Mouse (Mus musculus) forebrain, embryonic 13.5 days (tissue): Measurements from ENCODE around the gene Dpyd. TPM values are rescaled to one million over a fixed set of nuclear protein-coding genes. Genes with fewer than 3 reads are reported as not detected.
A peak's percentile ranks its signal among the peaks of the same experiment; 100 is the strongest.

Experiments used
- ATAC-seq: fragments of 200-750 bp; cut with Nextera tagmentation; 2 replicates; pipeline ENCODE4 v1.8.0; 2017
- H3K27ac ChIP-seq: fragments of 300-500 bp; sonication (generic); 2 replicates; pipeline ENCODE4 v1.5.1; 2015; ENCODE audit warnings: inconsistent platforms, mild to moderate bottlenecking, moderate library complexity
- H3K27me3 ChIP-seq: fragments of 300-500 bp; sonication (generic); 2 replicates; pipeline ENCODE4 v1.6.1; 2015; ENCODE audit warnings: mild to moderate bottlenecking, inconsistent platforms
- H3K36me3 ChIP-seq: fragments of 300-500 bp; sonication (generic); 2 replicates; pipeline ENCODE4 v1.6.1; 2015; ENCODE audit warnings: mild to moderate bottlenecking, inconsistent platforms; ENCODE audit not compliant: poor library complexity, severe bottlenecking
- H3K4me1 ChIP-seq: fragments of 300-500 bp; sonication (generic); 2 replicates; pipeline ENCODE4 v1.6.1; 2015; ENCODE audit warnings: inconsistent platforms
- H3K4me2 ChIP-seq: fragments of 300-500 bp; sonication (generic); 2 replicates; pipeline ENCODE4 v1.6.1; 2015; ENCODE audit warnings: inconsistent platforms, mild to moderate bottlenecking, moderate library complexity
- H3K4me3 ChIP-seq: fragments of 300-500 bp; sonication (generic); 2 replicates; pipeline ENCODE4 v1.5.1; 2015; ENCODE audit warnings: mild to moderate bottlenecking, inconsistent platforms
- H3K9ac ChIP-seq: fragments of 300-500 bp; sonication (generic); 2 replicates; pipeline ENCODE4 v1.6.1; 2015; ENCODE audit warnings: mild to moderate bottlenecking, inconsistent platforms
- H3K9me3 ChIP-seq: fragments of 300-500 bp; sonication (generic); replicated peaks from 2 replicates; pipeline ENCODE4 v1.6.1; 2016; ENCODE audit warnings: inconsistent platforms
- WGBS: fragments of 180-500 bp; shearing (Covaris S2); methylation state at CpG from one replicate; pipeline ENCODE4 v1.1.7; 2015; 5-methylcytosine and 5-hydroxymethylcytosine counted together
- polyA plus RNA-seq: library from polyadenylated mRNA; unstranded; fragments of >200 nt; fragmentation: Nextera tagmentation; extraction: Ambion mirVana; gene quantifications from 2 replicates; pipeline ENCODE4 v1.2.1, GENCODE M21; 2015

Gene Dpyd
- polyA plus RNA-seq, 1 experiment from 2014 or later = 5.7 TPM

DNA sequence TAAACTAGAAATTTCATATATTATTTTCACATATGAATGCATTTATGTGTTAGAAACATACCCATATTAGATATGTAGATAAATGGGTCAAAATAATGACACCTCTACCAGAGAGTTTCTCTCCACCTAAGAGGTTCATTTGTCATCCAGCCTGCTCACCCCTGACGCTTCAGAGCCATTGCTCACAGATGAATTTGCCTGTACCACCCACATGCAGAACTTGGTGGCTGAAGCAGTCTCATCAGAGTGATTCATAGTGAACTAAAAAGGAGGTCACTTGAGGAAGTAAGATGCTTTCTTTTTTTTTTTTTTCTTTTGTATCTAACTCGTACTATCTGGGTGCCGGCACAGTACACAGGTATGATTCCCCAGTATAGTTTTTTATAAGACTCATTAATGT, 188.3 kb downstream of the Dpyd start:
- 84% methylated on average over 3 of the region's 3 CpGs for WGBS
- Histone ChIP-seq H3K9ac (no peak overlapping the region), H3K27me3 (no peaks in the 10 kb centered on the region), H3K4me3 (no peak overlapping the region), H3K9me3 (no peaks in the 10 kb centered on the region), H3K4me2 (no peak overlapping the region), H3K36me3 (no peaks in the 10 kb centered on the region), H3K4me1 (no peaks in the 10 kb centered on the region), H3K27ac (no peak overlapping the region)
- no peak for ATAC-seq

- no peak for ATAC-seq
- 93% methylated on average over 2 of the region's 2 CpGs for WGBS
- H3K9me3 ChIP-seq = no peaks in the 10 kb centered on the region
- H3K9ac ChIP-seq = no peak overlapping the region
- no peak overlapping the region for H3K4me3 ChIP-seq
- no peak overlapping the region for H3K4me2 ChIP-seq
- no peak overlapping the region for H3K27ac ChIP-seq
- H3K27me3 ChIP-seq = no peaks in the 10 kb centered on the region
- no peaks in the 10 kb centered on the region for H3K4me1 ChIP-seq
- H3K36me3 ChIP-seq = no peaks in the 10 kb centered on the region
These were observed 191.7 kb downstream of the Dpyd start for GRCm38 (mm10) chr3:118753623-118754022.

DNA sequence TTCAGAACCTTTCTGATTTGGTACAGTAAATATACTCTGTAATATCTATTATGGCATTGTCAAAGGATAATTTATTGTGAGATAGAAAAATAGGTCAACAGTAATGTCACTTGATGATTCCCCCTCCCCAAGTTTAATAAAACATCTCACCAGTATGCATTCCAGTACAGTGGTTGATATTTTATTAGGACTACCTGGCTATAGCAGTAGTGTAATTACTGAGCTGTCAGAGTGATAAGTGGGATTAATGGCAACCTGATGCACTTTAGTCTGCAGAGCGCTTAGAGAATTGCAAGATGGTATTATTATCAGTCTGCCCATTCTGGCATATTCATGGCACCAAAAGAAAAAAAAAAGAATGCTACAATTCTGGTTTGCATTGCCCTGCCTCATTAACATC, 194.2 kb downstream of the Dpyd start:
- WGBS = 71% methylated on average over 1 of the region's 1 CpGs
- H3K4me3 ChIP-seq = no peak overlapping the region

GRCm38 (mm10) chr3:118812885-118813284, 251.0 kb downstream of the Dpyd start:
- Histone ChIP-seq H3K4me2 (no peak overlapping the region), H3K27ac (no peak overlapping the region), H3K36me3 (no peaks in the 10 kb centered on the region), H3K27me3 (no peaks in the 10 kb centered on the region), H3K9ac (no peak overlapping the region), H3K4me1 (no peaks in the 10 kb centered on the region), H3K9me3 (no peaks in the 10 kb centered on the region), H3K4me3 (no peak overlapping the region)
- 89% methylated on average over 1 of the region's 1 CpGs for WGBS
- no peak for ATAC-seq

More for the DNA sequence above, 194.2 kb downstream of the Dpyd start:
- Histone ChIP-seq H3K9ac (no peak overlapping the region), H3K4me2 (no peak overlapping the region), H3K4me1 (no peaks in the 10 kb centered on the region), H3K27ac (no peak overlapping the region), H3K27me3 (no peaks in the 10 kb centered on the region), H3K36me3 (no peaks in the 10 kb centered on the region), H3K9me3 (no peaks in the 10 kb centered on the region)
- no peak for ATAC-seq

DNA sequence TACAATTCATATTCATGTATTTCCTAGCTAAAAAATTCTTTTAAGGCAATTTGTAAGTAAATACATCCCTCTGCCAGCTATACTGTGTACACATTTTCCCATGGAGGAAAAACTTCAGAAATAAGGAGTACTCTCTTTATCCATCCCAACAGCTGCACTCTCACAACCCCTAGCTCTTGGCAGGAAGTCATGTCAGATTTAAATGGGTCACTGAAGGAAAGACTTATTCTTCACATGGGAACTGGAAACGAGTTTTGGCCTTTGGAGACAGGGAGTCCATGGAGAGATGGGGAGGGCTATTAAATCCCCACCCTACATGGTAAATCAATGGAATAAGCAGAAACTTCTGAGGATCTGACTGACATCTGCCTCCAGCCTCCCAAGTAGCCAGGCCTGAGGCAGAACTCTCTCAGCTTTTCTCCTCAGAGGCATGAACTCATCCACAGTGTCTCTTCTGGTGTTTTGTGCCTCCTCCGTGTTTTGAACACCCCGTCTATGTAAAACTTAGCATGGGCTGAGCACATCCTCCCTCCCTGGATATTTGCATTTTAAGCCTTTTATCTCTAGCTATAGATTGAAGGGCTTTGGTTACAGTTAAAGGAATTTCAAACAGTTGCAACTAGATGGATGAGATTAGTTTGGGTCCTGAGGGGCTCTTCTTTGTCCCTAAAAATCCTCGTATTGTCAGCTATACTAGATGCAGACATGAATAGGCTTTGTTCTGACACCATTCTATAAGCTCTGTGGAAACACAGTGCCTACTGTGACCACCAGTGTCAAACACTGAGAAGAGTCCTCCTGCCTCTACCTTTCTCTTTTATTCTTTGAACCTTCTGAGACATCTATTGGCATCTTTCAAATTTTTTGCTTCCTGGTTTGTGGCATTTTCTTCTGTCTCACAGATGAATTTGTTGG, 288.9 kb downstream of the Dpyd start:
- no peak for ATAC-seq

GRCm38 (mm10) chr3:118852711-118853110, 290.8 kb downstream of the Dpyd start:
- Histone ChIP-seq H3K4me3 (no peak overlapping the region), H3K27me3 (no peaks in the 10 kb centered on the region), H3K9ac (no peak overlapping the region), H3K4me1 (0 out of 2 replicates have a peak, but pooled peaks cover 3% of the 10 kb centered on the region), H3K4me2 (no peak overlapping the region), H3K36me3 (no peaks in the 10 kb centered on the region), H3K9me3 (no peaks in the 10 kb centered on the region), H3K27ac (no peak overlapping the region)
- 90% methylated on average over 5 of the region's 5 CpGs for WGBS
- no peak for ATAC-seq

More for the DNA sequence above, 288.9 kb downstream of the Dpyd start:
- no peak overlapping the region for H3K4me2 ChIP-seq
- 22% methylated on average over 4 of the region's 4 CpGs for WGBS
- H3K4me1 ChIP-seq = 0 out of 2 replicates have a peak, but pooled peaks cover 3% of the 10 kb centered on the region
- H3K9ac ChIP-seq = no peak overlapping the region
- no peaks in the 10 kb centered on the region for H3K36me3 ChIP-seq
- H3K4me3 ChIP-seq = no peak overlapping the region
- no peak overlapping the region for H3K27ac ChIP-seq
- no peaks in the 10 kb centered on the region for H3K9me3 ChIP-seq
- no peaks in the 10 kb centered on the region for H3K27me3 ChIP-seq

DNA sequence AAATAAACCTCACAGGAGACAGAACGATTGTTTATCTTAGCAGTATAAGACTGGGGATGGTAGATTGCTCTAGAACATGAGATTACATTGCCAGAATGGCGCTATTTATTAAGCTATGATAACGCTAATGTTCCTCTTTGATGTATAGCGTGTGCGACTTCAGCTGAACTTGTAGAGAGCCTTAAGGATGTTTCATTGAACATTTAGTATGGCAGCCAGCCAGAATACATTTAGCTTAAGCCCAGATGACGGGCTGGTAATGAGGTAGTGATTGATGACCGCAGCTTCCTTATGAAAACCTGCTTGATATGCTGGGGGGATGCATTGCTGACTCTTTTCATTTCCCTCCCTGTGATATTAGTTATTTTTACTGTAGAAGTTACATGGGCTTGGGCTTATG, 293.5 kb downstream of the Dpyd start:
- no peaks in the 10 kb centered on the region for H3K36me3 ChIP-seq
- H3K27ac ChIP-seq = no peak overlapping the region
- ATAC-seq = no peak
- WGBS = 75% methylated on average over 7 of the region's 7 CpGs
- H3K9ac ChIP-seq = no peak overlapping the region
- no peak overlapping the region for H3K4me3 ChIP-seq
- 0 out of 2 replicates have a peak, but pooled peaks cover 3% of the 10 kb centered on the region for H3K4me1 ChIP-seq
- H3K4me2 ChIP-seq = no peak overlapping the region
- H3K9me3 ChIP-seq = no peaks in the 10 kb centered on the region
- no peaks in the 10 kb centered on the region for H3K27me3 ChIP-seq

GRCm38 (mm10) chr3:118869113-118870107, 307.5 kb downstream of the Dpyd start:
- no peaks in the 10 kb centered on the region for H3K27me3 ChIP-seq
- no peak overlapping the region for H3K27ac ChIP-seq
- no peak for ATAC-seq
- no peaks in the 10 kb centered on the region for H3K4me1 ChIP-seq
- no peaks in the 10 kb centered on the region for H3K36me3 ChIP-seq
- H3K9ac ChIP-seq = no peak overlapping the region
- no peaks in the 10 kb centered on the region for H3K9me3 ChIP-seq
- no peak overlapping the region for H3K4me3 ChIP-seq
- no peak overlapping the region for H3K4me2 ChIP-seq
- 83% methylated on average over 10 of the region's 10 CpGs for WGBS

DNA sequence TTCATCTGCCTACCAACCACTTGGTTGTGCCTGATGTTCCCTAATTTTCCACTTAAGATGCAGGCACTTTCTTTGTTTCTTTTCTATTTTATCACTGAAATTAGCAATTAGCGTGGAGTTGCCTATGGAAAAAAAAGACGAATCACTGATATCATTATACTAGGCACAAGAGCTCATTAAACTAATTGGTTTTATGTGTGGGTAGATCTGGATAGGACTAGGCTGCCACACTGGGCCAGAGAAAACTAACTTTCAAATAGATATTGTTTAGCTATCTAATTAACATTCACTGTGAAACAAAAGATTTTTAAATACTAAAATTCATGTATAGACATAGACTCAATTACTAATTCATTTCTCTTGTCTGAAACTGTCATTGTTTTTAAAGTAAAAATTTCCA, 313.9 kb downstream of the Dpyd start:
- Histone ChIP-seq H3K4me2 (no peak overlapping the region), H3K9ac (no peak overlapping the region), H3K36me3 (no peaks in the 10 kb centered on the region), H3K27ac (no peak overlapping the region), H3K4me1 (no peaks in the 10 kb centered on the region), H3K9me3 (no peaks in the 10 kb centered on the region), H3K4me3 (no peak overlapping the region), H3K27me3 (no peaks in the 10 kb centered on the region)
- 30% methylated on average over 2 of the region's 2 CpGs for WGBS
- ATAC-seq = peak; percentile 59; the same call in 1 of the 2 replicates

- 81% methylated on average over 11 of the region's 11 CpGs for WGBS
- H3K9me3 ChIP-seq = no peaks in the 10 kb centered on the region
- H3K4me3 ChIP-seq = no peak overlapping the region
- no peaks in the 10 kb centered on the region for H3K27me3 ChIP-seq
- no peak overlapping the region for H3K27ac ChIP-seq
- H3K4me1 ChIP-seq = no peaks in the 10 kb centered on the region
- 0 out of 2 replicates have a peak, but pooled peaks have one; percentile 58 for ATAC-seq
- H3K9ac ChIP-seq = no peak overlapping the region
- H3K36me3 ChIP-seq = no peaks in the 10 kb centered on the region
- no peak overlapping the region for H3K4me2 ChIP-seq
These were observed 337.1 kb downstream of the Dpyd start for GRCm38 (mm10) chr3:118899036-118899435.

GRCm38 (mm10) chr3:118991312-118991711, 429.4 kb downstream of the Dpyd start:
- Histone ChIP-seq H3K4me1 (no peaks in the 10 kb centered on the region), H3K4me3 (no peak overlapping the region), H3K4me2 (no peak overlapping the region), H3K27me3 (no peaks in the 10 kb centered on the region), H3K36me3 (no peaks in the 10 kb centered on the region), H3K27ac (no peak overlapping the region), H3K9me3 (no peaks in the 10 kb centered on the region), H3K9ac (no peak overlapping the region)
- WGBS = 96% methylated on average over 2 of the region's 2 CpGs
- ATAC-seq = no peak

- no peak overlapping the region for H3K9ac ChIP-seq
- H3K27me3 ChIP-seq = no peaks in the 10 kb centered on the region
- no peak overlapping the region for H3K27ac ChIP-seq
- H3K4me1 ChIP-seq = no peaks in the 10 kb centered on the region
- WGBS = 85% methylated on average over 4 of the region's 4 CpGs
- no peak for ATAC-seq
- H3K4me3 ChIP-seq = no peak overlapping the region
- H3K36me3 ChIP-seq = no peaks in the 10 kb centered on the region
- no peak overlapping the region for H3K4me2 ChIP-seq
- H3K9me3 ChIP-seq = no peaks in the 10 kb centered on the region
These were observed 429.9 kb downstream of the Dpyd start for GRCm38 (mm10) chr3:118991793-118992192.
